Mouse (Mus musculus) spleen, postnatal 4 days (tissue): ENCODE measurements around the gene Smo.

Experiments used
- DNase-seq, 2 experiments: peaks; one replicate each; pipeline ENCODE4 v3.0.0; 2022; ENCODE audit warnings: low spot score in 2 of 2

The Smo gene

DNA sequence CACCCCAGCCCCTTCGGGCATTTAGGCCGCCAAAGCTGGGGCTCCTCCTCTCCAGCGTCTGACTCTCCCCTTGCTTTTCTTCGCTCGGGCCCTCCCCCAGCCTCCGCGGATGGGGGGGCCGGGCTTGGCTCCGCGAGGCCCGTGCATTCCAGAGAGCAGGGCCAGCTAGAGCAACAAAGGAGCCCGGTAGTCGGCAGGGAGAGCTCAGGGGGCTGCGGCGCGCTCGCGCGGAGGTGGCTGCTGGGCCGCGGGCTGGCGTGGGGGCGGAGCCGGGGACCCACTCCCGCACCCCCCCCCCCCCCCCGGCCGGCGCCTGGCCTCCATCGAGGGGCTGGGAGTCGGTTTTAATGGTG is at the start of gene Smo:
TSS of gene Smo (plus strand) at position 168 of the 353 bp plus-strand sequence.
- peak in 1 of 2 experiments; percentile 40 for DNase-seq

DNA sequence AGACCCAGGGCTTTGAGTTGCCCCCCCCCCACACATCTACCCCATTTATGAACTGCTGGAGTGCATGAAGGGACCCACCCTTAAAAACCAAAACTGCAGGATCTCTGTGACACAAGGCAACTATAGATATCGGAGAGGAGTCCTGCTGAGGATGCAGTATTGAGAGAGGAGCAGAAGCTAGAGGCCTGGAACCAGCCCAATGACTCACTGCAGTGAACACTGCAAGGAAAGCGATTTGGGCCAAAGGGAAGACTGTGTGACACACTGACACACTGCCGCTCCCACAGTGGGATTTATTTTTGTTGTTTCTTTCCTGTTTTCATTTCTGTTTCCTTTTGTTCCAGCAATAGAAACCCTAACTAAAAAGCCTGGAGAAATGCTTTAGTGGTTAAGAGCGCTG is 49.4 kb upstream of the Smo start:
- no peak for DNase-seq

DNA sequence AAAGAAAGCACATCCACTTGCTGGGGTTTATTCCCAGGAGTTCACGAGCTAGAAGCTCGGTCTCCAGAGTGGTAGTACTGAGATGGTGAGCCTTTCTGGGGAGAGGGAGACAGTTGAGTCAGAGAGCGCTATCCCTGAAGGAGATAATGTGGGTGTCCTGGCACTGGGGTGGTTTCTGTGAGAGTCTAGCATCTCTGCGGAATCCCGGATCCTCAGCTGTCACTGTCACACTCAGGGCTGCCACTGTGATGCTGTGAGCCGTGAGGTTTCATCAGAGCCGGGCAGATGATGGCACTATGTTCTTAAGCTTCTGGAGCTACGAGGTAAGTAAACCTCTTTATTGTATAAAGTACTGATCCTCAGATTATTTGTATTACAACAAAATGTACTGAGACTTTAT is 45.8 kb upstream of the Smo start:
- DNase-seq = no peak

DNA sequence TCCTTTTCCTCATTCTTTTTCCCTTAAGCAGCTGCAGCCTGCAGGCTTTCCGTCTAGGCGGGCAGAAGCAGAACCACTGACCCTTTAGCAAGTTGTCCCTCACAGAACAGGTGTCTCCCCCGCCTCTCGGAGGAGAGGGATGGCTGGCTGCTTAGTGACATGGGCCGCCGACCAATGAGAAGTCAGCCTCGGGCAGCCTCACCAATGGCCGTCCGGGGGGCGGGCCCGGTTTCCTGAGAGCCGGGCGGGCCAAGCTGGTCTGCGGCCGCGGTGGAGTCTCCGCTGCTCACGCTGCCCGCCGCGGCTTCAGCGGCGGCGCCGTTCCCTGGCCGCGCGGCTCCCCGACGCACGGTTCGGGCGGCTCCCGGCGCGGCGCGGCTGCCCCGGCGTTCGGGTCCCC is 41.4 kb upstream of the Smo start, which contains the start of gene Tspan33:
TSS of gene Tspan33 (plus strand) at position 270 of the 400 bp plus-strand sequence.
- DNase-seq = peak; percentile 95 to 96

DNA sequence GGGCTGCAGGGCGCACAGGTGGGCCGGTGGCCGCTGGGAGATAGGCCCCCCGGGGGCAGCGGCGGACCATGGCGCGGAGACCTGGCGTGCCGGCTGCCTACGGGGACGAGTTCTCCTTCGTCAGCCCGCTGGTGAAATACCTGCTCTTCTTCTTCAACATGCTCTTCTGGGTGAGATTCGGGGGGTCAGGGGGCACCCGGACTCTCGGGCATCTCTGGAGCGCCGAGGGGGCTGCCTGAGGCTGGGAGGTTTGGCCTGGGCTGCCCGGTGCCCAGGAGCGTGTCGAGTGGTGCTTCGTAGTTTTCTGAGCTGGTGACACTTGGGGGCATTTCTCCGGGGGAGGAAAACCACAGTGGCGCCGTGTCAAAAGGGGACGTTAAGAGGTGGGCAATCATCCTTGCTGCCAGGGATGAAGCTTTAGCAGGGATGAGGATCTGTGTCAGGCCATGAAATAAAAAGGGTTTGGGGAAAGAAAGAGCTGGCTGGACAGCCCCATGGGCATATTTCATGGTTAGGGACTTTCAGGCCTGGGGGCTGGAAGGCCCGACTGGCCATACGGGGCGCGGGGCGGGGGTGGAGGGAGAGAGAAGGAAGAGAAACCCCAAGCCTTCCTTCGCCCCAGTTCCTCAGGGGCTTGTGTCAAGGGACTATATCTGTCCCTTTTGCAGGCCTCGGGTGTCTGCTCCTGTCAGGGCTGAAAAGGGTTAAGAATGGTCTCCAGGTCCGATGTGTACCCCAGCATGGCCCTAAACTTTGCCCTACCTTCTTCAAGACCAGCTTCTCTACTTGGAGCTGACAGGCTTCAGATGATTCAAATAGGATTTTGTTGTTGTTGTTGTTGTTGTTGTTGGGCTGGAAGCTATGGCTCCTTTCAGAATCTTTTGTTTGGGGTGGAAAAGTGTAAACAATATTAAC is 40.7 kb upstream of the Smo start:
- DNase-seq = no peak

DNA sequence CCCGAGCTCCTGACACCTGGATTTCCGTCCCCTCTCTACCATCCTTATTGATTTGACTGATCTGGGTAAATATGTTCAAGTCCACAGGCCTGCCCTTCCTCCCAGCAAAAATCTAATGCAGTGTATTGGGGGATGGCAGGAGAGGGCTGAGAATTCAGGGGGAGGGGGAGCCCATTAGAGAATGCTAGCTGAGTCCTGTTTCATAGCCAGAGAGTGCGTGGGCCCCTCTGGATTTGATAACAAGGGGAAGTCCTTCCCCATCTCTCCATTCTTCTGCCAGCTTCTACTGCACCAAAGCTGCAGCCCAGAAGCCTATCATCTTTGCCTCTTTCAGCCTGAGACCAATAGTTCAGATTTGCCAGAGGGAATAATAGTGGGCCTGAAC is 40.0 kb upstream of the Smo start:
- DNase-seq = peak in 1 of 2 experiments; percentile 42

DNA sequence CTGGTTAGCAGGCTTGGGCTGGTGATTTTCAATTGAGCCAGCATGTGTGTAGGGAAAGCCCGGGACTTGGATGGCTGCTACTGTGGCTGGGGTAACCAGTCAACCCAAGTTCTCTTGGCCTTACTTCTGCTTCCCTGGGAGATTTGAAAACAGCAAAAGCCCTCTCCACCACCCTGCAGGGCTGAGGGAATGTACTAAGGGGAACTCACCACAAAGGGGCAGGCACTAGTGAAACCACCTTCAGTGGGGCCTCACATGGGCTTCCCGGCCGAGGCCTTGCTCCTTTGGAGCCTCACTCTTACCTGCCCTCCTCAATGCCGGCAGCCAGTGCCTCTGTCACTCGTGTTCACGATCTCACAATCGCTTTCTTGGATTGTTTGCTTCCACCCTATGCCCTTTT is 39.3 kb upstream of the Smo start:
- DNase-seq = peak; percentile 58 to 76

DNA sequence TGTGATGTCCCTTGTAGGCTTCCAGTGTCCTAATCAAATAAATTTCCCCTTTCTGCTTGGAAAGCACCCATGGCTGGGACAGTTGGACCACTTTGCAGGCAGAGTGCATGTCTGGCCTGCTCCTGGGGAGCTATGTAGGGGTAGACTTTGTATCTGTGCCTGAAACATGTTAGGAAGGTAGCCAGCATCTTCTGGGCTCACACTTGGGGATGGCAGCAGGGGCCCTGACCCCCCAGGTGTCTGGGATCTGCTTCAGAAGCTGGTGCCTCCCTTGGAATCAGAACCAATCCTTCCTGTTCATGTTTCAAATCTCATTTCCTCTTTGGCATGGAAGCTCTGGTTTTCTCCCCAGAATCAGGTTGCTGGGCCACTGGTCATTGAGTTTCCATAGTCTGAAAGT is 38.2 kb upstream of the Smo start:
- DNase-seq = no peak

DNA sequence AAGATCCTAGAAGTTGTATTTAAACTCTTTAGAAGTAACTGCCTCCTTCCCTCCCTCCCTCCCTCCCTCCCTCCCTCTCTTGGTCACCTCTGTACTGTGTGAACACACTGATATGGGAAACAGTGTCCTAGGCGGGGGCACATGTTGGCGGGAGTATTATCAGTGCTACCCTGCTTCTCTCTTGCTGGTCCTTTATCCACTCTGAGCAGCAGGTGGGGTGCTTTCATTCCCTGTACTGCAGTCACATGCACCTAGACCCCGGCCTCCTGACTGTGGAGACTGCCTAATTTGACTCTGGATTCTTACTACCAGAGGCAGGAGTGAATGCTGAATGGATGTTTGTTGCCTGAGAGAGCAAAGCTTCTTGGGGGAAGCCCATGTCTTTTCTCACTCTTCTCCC is 37.8 kb upstream of the Smo start:
- peak in 1 of 2 experiments; percentile 74 for DNase-seq

DNA sequence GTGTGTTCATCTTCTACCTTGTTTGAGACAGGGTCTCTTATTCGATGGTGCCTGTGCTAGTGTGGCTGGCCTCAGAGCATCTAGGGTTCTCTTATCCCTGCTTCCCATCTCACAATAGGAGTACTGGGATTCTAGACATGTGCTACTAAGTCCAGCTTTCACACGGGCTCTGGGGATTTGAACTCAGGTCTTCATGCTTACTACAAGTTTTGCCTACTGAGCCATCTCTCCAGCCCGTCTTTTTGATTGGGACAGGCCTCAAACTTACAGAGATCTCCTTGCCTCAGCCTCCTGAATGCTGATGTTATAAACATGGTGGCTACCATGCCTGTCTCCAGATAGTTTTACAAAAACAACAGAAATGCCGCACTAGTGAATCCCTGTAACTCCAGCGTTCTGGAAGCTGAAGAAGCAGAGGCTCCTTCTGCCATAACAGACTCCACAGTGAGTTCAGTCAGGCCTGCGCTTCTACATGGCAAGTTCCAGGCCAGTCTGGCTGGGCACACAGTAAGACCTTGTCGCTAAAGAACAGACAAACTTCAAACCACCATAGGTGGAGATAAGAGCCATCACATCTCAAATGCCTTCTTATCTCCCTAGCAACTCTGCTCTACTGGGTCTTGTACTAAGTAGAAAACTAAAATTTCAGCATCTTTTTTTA is 36.1 kb upstream of the Smo start:
- peak; percentile 60 to 74 for DNase-seq

DNA sequence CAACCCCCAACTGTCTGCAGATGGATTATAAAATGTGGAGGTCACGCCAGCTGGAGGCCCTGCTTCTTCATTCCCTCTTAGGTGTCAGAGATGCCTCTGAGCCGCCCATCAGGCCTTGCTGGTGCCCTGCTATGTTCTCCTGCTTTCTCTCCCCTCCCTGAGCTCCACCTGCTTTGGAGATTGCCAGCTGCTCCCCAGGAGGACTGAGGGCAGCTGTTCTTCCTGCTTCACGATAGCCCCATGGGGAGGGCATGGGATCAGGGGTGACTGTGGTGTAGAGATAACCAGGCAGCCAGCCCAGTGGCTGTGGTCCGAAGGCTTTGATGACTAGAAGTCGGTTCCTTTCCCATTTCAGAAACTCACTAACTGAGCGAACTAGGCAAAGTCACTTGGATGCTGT is 34.3 kb upstream of the Smo start:
- DNase-seq = peak; percentile 86

DNA sequence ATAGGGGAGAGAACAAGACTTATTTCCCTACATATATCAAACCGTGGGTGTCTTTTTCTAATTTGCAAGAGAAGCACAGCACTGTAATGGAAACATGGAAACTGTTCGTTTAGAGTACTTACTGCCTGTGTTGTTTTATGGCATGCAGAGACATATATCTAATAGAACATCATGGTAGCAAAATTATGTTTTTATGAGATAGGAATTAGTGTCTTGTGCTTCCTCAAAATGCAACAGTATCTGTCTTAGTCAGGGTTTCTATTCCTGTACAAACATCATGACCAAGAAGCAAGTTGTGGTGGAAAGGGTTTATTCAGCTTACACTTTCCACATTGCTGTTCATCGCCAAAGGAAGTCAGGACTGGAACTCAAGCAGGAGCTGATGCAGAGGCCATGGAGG is 33.2 kb upstream of the Smo start:
- DNase-seq = no peak

DNA sequence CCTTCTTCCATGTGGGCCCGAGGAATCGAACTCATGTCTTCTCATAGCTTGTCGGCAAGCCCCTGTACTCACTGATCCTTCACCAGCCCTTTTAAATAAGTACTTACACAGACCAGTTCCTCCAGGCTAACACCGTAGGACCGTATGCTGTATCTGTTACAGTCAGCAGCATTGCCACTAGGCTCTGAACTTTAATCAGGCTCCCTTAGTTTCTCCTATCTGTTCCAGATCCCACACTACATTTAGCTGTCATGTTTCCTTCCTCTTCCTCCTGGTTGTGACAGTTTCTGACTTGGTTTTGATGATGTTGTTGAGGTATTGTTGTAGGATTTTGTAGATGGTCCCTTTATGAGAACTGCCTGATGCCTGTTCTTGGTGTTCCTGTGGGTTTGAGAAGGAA is 31.2 kb upstream of the Smo start:
- DNase-seq = no peak

DNA sequence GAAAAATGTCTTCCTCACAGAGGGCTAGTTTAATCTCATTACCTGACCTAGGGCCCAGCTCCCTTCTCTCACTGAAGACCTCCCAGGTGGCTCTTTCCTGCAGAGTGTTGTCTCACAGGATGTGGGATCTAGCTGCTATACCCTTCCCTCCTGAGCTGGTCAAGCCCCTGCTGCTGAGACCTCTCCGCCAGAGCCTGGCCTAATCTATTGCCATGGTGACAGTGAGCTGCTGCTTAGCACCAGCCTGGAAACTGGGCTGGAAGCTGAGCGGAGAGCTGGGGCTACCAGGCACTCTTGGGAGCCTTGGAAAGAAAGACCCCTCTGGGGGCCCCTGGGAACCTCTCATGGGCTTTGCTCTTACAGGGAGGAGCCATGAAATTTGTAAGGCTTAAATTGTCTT is 27.4 kb upstream of the Smo start:
- no peak for DNase-seq

DNA sequence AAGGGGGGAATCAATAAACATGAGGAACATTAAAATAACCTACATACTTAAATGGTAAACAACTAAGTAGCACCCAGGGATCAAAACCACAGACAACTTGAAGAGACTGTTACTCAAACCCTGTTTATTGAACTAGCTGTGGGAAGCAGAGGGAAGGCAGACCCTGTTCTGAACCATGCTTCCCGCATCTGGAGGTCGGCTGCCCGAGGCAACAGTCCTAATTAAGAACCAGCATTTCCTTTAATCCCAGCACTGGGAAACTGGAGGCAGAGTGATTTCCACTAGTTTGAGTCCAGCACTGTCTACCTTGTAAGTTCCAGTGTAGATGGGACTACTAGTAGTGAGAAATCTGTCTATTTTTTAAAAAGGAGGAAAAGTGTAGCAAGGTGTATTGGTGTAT is 24.0 kb upstream of the Smo start:
- no peak for DNase-seq

DNA sequence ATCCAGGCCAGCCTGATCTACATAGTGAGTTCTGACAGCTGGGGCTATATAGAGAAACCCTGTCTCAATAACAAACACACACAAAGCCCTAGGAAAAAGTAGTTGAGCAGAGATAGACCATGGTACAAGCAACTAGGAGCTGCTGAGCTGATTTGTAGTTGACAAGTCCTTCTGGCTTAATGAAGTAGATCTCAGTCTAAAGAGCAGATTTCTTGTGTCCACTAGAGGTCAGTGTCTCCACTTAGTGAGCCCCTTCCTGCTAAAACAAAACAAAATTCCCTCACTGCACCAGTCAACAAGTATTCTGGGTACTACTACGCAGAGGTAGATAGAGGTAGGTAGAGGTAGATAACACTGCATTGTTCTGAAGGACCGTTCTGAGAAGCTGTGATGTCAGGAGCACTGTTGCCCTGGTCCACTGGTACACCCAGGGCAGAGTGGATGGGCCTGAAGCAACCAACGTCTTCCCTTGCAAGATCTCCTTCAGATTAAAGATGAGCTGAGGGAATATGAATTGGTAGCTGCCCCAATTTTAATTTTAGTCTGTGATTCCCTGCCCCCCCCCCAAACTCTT is 23.2 kb upstream of the Smo start:
- no peak for DNase-seq

DNA sequence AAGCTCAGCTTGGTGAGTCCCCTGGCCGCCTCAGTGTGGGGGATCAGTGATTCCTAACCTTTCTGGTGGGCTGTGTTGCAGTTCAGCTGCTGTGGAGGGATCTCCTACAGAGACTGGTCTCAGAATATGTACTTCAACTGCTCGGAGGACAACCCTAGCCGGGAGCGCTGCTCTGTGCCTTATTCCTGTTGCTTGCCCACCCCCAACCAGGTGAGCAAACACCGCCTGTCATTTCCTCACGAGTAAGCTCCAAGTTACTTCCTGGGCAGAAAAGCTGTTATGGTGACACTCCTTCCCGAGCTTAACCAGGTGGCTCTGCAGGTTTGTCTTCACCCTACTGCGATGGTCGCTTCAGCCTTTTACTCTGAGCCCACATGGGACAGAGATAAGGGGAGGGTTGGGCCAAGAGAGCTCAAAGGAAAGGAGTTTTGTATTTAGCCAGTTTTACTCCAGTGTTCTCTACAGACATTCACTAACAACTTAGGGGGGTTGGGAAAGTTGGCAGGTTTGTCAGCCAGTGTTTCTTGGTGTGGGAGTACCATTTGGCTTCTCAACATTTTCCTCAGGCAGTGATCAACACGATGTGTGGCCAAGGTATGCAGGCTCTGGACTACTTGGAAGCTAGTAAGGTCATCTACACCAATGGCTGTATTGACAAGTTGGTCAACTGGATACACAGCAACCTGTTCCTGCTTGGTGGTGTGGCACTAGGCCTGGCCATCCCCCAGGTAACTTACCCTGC is 18.5 kb upstream of the Smo start:
- peak in 1 of 2 experiments; percentile 62 for DNase-seq

DNA sequence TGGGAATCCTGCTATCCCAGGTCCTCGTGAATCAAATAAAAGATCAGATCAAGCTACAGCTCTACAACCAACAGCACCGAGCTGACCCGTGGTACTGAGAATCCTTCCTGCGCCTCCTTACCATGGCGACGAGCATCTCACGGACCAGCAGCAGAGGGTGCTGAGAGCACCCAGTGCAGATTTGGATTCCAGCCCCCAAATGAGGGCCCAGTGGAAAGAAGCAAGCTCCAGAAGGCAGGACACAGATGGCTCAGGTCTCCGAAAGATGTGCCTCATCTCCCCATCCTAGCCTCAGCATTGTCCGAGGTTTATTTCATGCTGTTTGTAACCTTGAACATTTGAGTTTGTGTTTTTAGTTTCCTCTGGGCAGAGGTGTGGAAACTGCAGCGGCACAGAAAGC is 17.8 kb upstream of the Smo start:
- peak in 1 of 2 experiments; percentile 56 for DNase-seq

DNA sequence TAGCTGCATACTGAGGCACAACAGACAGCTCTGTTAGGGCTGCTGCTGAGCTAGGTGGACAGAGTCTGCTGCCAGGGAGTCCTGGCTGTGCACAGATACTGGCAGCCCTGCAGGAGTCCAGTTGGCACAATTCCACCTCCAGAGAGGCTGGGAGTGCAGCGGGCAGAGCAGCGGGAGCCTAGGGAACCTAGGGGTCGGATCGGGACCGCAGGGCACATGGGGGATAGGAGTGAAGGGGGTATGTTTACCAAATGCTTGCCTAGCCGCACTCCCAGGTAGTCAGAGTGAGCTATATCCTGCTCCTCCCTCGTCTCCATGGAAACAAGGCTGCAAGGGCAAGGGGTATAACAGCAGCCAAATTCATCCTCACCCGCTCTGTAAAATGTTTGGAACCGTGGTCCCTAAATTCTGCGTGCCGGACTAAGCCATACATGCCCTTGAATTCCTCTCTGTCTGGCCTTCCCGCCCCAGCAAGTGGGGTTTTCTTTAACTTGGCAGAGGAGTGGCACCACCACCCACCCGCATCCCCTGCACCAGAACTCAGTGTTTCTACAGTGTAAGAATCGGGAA is 17.3 kb upstream of the Smo start:
- DNase-seq = peak in 1 of 2 experiments; percentile 60

DNA sequence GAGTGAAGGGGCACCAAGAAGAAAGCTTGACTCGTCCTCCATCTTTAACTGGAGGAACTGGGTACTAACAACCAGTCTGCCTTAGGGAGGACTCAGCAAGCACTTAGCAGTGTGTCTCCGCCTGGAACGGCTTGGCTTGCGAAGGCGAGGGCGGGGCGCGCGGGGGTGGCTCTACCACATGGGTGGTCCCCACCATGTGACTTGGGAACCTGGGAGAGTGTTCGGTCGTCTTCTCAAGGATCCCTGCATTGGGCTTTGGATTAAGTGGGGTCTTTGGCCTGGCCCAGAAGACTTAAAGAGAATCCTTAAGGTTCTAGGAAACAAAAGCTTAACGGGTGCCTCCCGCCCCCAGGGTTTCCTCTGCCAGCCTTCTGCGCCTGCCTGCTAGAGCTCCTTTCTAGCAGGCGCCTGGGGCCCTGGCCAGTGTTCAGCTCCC is 16.4 kb upstream of the Smo start:
- DNase-seq = peak in 1 of 2 experiments; percentile 69

DNA sequence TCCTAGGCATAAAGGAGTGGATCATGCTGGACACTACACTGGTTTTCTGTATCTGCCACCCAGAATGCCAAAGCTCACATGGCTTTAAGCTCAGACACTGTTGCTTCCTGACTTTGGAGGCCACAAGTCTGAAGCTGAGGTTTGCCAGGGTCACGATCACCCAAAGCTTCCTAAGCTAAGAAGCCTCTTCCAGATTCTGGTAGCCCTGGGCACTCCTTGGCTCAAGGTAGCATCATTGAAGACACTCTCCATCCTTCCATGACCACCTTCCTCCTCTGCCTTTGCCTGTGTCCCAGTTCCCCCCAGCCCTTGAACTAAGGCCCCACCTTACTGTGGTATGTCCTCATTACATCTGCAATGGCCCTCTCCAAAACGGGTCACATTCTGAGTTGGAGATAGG is 13.4 kb upstream of the Smo start:
- DNase-seq = peak in 1 of 2 experiments; percentile 54
